Mouse (Mus musculus) forebrain, embryonic 12.5 days (tissue): ENCODE data around the gene Ppard. TPM values are rescaled to one million over a fixed set of nuclear protein-coding genes. Genes with fewer than 3 reads are reported as not detected.
"Not testable (repeated sequence)": the region's sequence is repeated elsewhere in the genome, so short reads cannot be mapped to it uniquely, and the experiment has no call there.

Experiments
- ATAC-seq: fragments of 200-750 bp; cut with Nextera tagmentation; 2 replicates; pipeline ENCODE4 v1.8.0; 2017; ENCODE audit warnings: moderate TSS enrichment; ENCODE audit not compliant: low FRiP score
- H3K27ac ChIP-seq: fragments of 300-500 bp; sonication (generic); 2 replicates; pipeline ENCODE4 v1.5.1; 2016; ENCODE audit warnings: mild to moderate bottlenecking
- H3K27me3 ChIP-seq: fragments of 300-500 bp; sonication (generic); 2 replicates; pipeline ENCODE4 v1.6.1; 2016; ENCODE audit warnings: mild to moderate bottlenecking
- H3K36me3 ChIP-seq: fragments of 300-500 bp; sonication (generic); replicated peaks from 2 replicates; pipeline ENCODE4 v1.6.1; 2016; ENCODE audit warnings: mild to moderate bottlenecking
- H3K4me1 ChIP-seq: fragments of 300-500 bp; sonication (generic); 2 replicates; pipeline ENCODE4 v1.6.1; 2016
- H3K4me2 ChIP-seq: fragments of 300-500 bp; sonication (generic); 2 replicates; pipeline ENCODE4 v1.6.1; 2016; ENCODE audit warnings: mild to moderate bottlenecking, moderate library complexity
- H3K4me3 ChIP-seq: fragments of 300-500 bp; sonication (generic); replicated peaks from 2 replicates; pipeline ENCODE4 v1.5.1; 2016; ENCODE audit warnings: mild to moderate bottlenecking
- H3K9ac ChIP-seq: fragments of 300-500 bp; sonication (generic); 2 replicates; pipeline ENCODE4 v1.6.1; 2016; ENCODE audit warnings: mild to moderate bottlenecking
- H3K9me3 ChIP-seq: fragments of 300-500 bp; sonication (generic); 2 replicates; pipeline ENCODE4 v1.6.1; 2016
- WGBS: fragments of 180-500 bp; shearing (Covaris S2); methylation state at CpG from one replicate; pipeline ENCODE4 v1.1.7; 2016; 5-methylcytosine and 5-hydroxymethylcytosine counted together
- polyA plus RNA-seq: library from polyadenylated mRNA; unstranded; fragments of >200 nt; fragmentation: Nextera tagmentation; extraction: Ambion mirVana; gene quantifications from 2 replicates; pipeline ENCODE4 v1.2.1, GENCODE M21; 2016

Gene Ppard
- polyA plus RNA-seq, 1 experiment from 2014 or later: 1.6 TPM

DNA sequence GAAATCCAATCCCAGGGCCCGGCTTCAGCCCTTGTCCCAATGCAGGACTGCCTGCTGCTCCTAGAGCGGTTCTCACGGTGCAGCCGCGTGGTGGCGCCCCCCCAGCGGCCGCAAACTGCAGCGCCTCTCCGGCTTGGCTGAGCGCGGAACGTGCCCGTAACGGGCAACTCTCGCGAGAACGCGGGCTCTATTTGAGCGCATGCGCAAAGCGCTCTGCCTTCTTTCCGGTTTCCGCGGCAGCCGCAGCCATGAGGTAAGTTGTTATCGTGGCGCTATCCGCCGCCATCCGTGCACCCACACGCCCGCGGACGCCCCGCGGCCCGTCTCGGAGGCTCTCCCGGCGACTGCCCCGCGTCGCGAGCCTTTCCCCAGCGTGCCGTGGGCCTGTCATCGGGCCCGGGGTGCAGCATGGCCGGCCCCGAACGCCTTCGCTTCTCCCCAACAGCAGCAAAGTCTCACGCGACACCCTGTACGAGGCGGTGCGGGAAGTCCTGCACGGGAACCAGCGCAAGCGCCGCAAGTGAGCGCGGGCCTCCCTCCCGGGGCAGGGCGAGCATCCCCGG is 95.9 kb downstream of the Ppard start, which contains the start of gene Rpl10a:
Gene Rpl10a, plus strand, starts transcription at position 106 of the 563 bp plus-strand sequence.
- Histone ChIP-seq H3K9ac (peak within 1 kb of the TSS; percentile 99), H3K4me2 (peak within 1 kb of the TSS; percentile 87), H3K9me3 (peaks cover 6% of the 10 kb centered on the region; the same call in 1 of the 2 replicates), H3K27ac (peak within 1 kb of the TSS; percentile 96), H3K4me3 (peak within 1 kb of the TSS; percentile 90), H3K36me3 (peaks cover 44% of the 10 kb centered on the region), H3K4me1 (peaks cover 27% of the 10 kb centered on the region), H3K27me3 (no peaks in the 10 kb centered on the region)
- WGBS: under 1% methylated on average over 67 of the region's 67 CpGs
- peak; percentile 92 for ATAC-seq

DNA sequence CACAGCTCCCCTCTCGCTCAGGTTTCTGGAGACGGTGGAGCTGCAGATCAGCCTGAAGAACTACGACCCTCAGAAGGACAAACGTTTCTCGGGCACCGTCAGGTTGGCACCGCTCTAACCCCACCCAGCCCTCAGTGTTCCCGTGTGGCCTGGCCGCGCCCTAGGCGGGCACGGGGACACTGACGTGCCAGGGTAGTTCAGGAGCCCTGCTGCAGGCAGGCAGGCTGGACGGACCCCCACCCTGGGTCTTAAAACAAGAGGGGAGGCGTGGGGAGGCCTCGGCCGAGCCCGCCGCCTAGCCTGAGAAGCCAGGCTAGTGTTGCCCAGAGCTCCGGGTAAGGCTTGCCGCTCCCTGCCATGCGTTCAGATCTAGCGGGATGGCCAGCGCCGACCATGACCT is 96.4 kb downstream of the Ppard start:
- peaks cover 41% of the 10 kb centered on the region for H3K36me3 ChIP-seq
- under 1% methylated on average over 25 of the region's 25 CpGs for WGBS

DNA sequence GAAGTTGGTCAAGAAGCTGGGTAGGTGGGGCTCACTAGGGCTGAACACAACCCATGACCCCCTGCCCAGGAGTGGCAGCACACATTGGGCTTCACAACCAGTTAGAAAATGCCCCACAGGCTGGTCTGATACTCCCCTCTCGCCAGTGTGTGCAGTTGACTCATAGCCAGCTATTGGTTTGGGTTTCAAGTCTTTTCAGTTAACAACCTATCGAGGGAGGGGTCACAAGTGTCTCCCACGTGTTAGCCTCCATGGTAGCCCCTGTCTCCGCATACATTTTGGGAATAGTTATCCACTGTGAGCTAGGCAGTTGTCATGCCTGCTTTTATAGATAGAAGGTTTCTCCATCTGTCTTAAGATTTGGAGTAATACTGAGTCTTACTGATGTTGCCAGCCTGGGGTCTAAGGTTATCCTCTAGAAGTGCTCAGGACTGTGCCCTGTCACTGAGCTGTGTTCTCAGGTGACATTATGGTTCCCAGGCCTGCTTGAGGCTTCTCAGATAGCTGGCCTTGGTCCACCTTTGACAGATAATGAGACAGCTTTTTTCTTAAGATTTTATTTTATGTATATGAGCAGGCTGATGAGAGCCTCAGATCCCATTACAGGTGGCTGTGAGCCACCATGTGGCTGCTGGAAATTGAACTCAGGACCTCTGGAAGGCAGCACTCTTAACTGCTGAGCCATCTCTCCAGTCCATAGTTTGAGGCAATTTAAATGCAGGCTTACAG is 97.2 kb downstream of the Ppard start:
- Histone ChIP-seq H3K9ac (peak overlapping the region; percentile 99), H3K4me1 (peaks cover 30% of the 10 kb centered on the region), H3K27ac (peak overlapping the region; percentile 96), H3K4me2 (peak overlapping the region; percentile 87), H3K9me3 (peaks cover under 1% of the 10 kb centered on the region; the same call in 1 of the 2 replicates), H3K27me3 (no peaks in the 10 kb centered on the region), H3K4me3 (peak overlapping the region; percentile 90), H3K36me3 (peaks cover 34% of the 10 kb centered on the region)
- WGBS: 8% methylated on average over 4 of the region's 4 CpGs
- ATAC-seq: no peak

More for the DNA sequence above, 96.4 kb downstream of the Ppard start:
- Histone ChIP-seq H3K9ac (peak overlapping the region; percentile 99), H3K4me3 (peak overlapping the region; percentile 90), H3K9me3 (peaks cover 6% of the 10 kb centered on the region; the same call in 1 of the 2 replicates), H3K27me3 (no peaks in the 10 kb centered on the region), H3K4me1 (peaks cover 30% of the 10 kb centered on the region), H3K27ac (peak overlapping the region; percentile 96), H3K4me2 (peak overlapping the region; percentile 87)
- peak; percentile 9 for ATAC-seq

DNA sequence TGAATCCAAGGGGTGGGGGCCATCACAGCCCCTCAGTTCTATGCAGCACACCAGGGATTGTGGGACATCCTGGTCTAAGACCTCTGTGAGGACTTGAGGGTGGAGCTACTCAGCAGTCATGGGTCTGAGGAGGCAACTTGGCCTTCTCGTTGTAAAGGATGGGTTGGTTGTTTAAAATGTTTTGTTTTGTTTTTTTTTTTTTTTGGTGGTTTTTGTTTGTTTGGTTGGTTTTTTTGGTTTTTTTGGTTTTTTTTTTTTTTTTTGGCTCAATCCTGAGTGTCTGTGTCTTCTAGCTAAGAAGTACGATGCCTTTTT is 97.7 kb downstream of the Ppard start:
- Histone ChIP-seq H3K27me3 (no peaks in the 10 kb centered on the region), H3K4me2 (peak overlapping the region; percentile 87), H3K36me3 (peaks cover 38% of the 10 kb centered on the region), H3K9me3 (no peaks in the 10 kb centered on the region), H3K4me1 (peaks cover 30% of the 10 kb centered on the region), H3K27ac (0 out of 2 replicates have a peak overlapping the region, but pooled peaks have one; percentile 47), H3K4me3 (peak overlapping the region; percentile 90), H3K9ac (peak overlapping the region; percentile 99)
- ATAC-seq: no peak
- 57% methylated on average over 2 of the region's 2 CpGs for WGBS

DNA sequence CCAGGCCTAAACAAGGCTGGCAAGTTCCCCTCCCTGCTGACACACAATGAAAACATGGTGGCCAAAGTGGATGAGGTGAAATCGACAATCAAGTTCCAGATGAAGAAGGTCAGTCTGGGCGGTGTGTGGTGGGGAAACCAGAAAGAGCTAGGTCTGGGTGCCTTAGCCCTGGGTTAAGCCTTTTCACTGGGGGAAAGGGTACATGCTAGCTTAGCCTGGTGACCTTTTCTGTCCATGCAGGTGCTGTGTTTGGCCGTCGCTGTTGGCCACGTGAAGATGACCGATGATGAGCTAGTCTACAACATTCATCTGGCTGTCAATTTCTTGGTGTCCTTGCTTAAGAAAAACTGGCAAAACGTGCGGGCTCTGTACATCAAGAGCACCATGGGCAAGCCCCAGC is 98.1 kb downstream of the Ppard start:
- Histone ChIP-seq H3K36me3 (peaks cover 38% of the 10 kb centered on the region), H3K4me1 (peaks cover 30% of the 10 kb centered on the region)
- H3K9me3 ChIP-seq, H3K4me2 ChIP-seq, H3K4me3 ChIP-seq, ATAC-seq, H3K27me3 ChIP-seq, H3K9ac ChIP-seq, H3K27ac ChIP-seq: not testable (repeated sequence)
- WGBS: 78% methylated on average over 8 of the region's 8 CpGs

DNA sequence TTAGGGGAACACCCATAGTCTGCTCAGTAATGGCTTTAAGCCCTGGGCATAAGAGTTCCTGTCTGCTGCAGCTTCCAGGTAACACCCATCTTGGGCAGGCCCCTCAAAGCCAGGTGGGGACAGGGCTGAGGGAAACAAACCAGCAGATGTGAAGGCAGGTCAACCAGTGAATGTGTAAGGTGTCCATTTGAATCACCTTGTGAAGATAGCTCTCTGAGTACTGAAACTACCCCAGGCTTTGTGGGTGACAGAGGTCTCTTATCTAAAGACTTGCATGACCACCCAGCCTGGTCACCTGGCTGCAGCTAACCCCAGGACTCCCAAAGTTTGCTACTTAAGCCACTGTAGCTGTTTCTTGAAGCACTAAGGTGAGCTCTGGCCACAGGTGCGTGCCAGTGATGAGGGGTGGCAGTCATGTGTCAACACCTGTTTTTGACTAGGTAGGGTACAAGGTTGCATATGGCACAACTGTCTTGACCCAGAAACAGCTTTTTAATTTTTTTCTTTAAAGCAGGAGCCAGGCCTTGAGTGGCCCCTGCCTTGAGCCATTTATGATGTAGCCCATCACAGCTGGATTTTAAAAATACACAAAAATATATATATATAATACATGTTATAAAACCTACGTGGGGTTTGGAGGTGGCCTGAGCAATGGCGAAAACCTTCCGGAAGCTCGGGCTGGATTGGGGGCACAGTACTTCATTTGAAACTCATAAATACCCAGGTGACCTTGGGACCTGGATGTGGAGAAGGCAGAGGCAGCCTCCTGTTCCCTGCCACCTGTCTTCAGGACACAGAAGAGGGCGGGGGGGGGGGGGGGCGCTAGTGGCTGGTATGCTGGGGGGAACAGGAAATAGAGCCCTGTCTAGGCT is 99.0 kb downstream of the Ppard start:
- H3K4me1 ChIP-seq: peaks cover 30% of the 10 kb centered on the region
- H3K4me2 ChIP-seq: no peak overlapping the region
- H3K27me3 ChIP-seq: no peaks in the 10 kb centered on the region
- H3K36me3 ChIP-seq: peaks cover 36% of the 10 kb centered on the region
- no peaks in the 10 kb centered on the region for H3K9me3 ChIP-seq
- no peak for ATAC-seq
- no peak overlapping the region for H3K4me3 ChIP-seq
- 41% methylated on average over 5 of the region's 7 CpGs for WGBS
- H3K27ac ChIP-seq: peak overlapping the region; percentile 25; the same call in 1 of the 2 replicates
- no peak overlapping the region for H3K9ac ChIP-seq

DNA sequence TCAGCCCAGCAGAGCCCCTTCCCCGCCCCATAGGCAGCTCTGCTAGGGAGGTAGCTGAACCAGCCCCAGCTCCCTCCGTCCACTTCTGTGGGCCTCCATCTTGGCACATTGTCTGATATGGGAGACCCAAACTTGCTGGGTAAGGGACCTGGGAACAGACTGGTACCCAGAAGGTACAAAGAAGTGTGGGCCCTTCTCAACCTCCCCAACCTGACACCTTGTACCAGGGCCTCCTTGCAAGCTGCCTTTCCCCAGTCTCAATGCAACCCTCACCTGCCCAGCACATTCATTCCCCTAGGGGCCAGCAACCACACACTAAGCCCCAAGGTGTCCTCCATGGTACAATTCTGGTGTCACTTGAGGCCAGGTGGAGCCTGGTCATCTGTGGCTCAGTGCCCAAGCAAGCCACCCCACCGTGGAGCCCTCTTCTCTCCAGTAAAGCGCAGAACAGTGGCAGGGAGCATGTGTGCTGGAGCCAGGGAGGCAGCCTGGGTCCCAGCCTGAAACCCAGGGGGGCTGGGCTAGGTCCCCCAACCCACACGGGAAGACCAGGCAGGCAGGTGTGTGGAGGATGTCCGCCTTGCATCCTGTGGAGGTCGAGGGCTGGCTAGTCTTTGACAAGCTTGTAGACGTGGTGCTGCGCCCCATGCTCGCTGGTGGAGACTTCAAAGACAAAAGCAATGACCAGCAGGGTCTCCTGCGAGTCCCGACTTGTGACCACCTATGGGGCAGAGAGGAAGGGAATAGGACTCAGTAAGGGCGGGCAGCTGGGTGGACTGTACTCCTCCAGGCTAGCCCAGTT is 99.8 kb downstream of the Ppard start:
- ATAC-seq: no peak
- Histone ChIP-seq H3K9me3 (no peaks in the 10 kb centered on the region), H3K27me3 (no peaks in the 10 kb centered on the region), H3K27ac (peak overlapping the region; percentile 25; the same call in 1 of the 2 replicates), H3K9ac (no peak overlapping the region), H3K4me1 (peaks cover 30% of the 10 kb centered on the region), H3K4me3 (no peak overlapping the region), H3K36me3 (peaks cover 35% of the 10 kb centered on the region), H3K4me2 (no peak overlapping the region)
- 49% methylated on average over 13 of the region's 13 CpGs for WGBS

DNA sequence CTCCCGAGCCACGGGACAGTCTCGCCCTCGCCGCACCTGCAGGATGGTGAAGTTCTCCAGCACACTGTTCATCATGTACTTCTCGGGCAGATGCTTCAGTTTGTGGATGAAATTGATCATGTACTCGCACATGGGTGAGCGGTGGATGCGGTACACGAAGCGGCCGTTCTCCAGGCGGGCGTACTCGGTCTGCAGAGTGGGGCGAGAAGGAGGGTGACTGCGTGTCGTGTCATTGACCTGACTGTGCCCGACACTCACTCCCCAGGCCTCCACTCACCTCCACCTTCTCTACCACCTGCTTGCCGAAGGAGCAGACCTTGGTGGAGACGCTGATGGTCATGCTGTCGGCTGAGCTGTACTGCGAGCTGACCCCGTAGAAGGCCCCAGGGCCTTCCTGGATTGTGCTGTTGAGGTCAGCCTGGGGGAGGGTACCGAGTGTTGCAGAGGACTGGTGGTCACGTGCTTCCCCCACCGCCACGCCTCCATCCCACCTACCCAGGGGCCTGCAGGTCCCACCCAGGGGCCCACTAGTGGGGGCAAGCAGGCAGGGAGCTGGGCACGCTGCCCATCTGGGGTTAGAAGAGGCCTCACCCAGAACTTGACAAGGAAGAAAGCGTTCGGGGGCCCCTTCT is 100.5 kb downstream of the Ppard start:
- Histone ChIP-seq H3K4me1 (peaks cover 23% of the 10 kb centered on the region), H3K9me3 (no peaks in the 10 kb centered on the region), H3K27me3 (no peaks in the 10 kb centered on the region), H3K4me3 (no peak overlapping the region), H3K9ac (no peak overlapping the region), H3K4me2 (no peak overlapping the region), H3K27ac (peak overlapping the region; percentile 36; the same call in 1 of the 2 replicates), H3K36me3 (peaks cover 35% of the 10 kb centered on the region)
- no peak for ATAC-seq
- WGBS: 58% methylated on average over 31 of the region's 31 CpGs

DNA sequence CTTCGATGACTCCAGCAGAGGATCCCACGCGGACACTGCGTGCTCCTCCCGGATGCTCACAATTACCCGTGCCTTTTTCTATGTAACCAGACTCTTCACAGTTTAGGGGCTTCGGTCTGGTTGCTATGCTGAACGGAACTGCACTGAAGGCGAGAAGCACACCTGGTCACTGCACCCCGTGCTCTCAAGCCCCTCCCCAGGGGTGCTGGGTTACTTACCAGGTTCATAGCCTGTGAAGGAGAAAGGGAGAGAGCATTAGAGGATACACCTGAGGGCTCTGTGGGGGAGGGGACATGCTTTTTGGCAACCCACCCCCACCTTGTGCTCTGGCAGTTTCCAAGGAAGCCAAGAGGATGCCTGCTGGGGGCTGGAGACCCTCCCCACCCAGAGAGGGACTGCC is 102.8 kb downstream of the Ppard start:
- Histone ChIP-seq H3K9me3 (no peaks in the 10 kb centered on the region), H3K36me3 (peaks cover 33% of the 10 kb centered on the region), H3K4me3 (no peak overlapping the region), H3K27me3 (no peaks in the 10 kb centered on the region), H3K4me2 (no peak overlapping the region), H3K9ac (no peak overlapping the region), H3K4me1 (peaks cover 9% of the 10 kb centered on the region), H3K27ac (no peak overlapping the region)
- 79% methylated on average over 10 of the region's 10 CpGs for WGBS
- ATAC-seq: no peak

DNA sequence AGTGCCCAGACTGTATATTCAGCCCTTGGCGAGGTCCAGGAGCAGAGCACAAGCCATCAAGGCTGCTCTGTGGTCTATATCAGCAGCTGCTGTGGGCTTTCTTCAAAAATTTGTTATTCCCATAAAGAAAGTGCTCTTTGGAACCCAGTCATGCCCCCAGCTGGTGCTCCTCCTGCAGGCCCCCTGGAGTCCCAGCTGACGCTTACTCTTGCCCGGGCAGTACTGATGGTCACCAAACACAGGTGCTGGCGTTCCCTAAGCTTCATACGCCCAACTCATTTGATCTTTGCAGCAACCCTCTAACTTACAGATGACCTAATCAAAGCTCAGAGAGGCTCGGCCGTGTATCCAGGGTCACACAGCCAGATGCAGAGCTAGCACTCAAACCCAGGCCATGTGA is 105.0 kb downstream of the Ppard start:
- no peaks in the 10 kb centered on the region for H3K27me3 ChIP-seq
- H3K9ac ChIP-seq: no peak overlapping the region
- H3K27ac ChIP-seq: no peak overlapping the region
- WGBS: 91% methylated on average over 7 of the region's 7 CpGs
- peaks cover 20% of the 10 kb centered on the region for H3K36me3 ChIP-seq
- H3K4me3 ChIP-seq: no peak overlapping the region
- ATAC-seq: no peak
- no peak overlapping the region for H3K4me2 ChIP-seq
- H3K9me3 ChIP-seq: no peaks in the 10 kb centered on the region
- H3K4me1 ChIP-seq: peaks cover 22% of the 10 kb centered on the region

DNA sequence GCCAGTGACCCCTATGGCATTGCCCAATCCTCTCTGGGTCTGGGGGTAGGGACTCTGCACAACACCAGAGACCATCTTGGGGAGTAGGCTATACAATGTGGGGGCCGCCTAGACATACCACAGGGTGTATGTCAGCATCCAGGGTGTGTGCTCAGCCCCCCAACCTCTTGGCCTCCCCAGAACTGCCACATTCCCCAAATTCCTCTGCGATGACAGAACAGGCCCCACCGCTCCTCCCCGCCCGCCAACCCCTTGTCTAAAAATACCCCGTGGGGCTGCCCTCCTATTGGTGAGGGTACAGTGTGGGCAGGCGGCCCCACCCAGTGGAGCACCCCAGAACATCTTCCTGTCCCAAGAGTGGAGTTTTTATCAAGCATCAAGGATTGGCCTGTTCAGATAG is 108.1 kb downstream of the Ppard start:
- H3K27ac ChIP-seq: 0 out of 2 replicates have a peak overlapping the region, but pooled peaks have one; percentile 51
- 75% methylated on average over 7 of the region's 7 CpGs for WGBS
- ATAC-seq: no peak; the same call in 1 of the 2 replicates

More for the DNA sequence above, 108.1 kb downstream of the Ppard start:
- Histone ChIP-seq H3K36me3 (peaks cover 14% of the 10 kb centered on the region), H3K9ac (peak overlapping the region; percentile 54), H3K4me2 (peak overlapping the region; percentile 55), H3K27me3 (0 out of 2 replicates have a peak, but pooled peaks cover 13% of the 10 kb centered on the region), H3K4me1 (peaks cover 23% of the 10 kb centered on the region), H3K9me3 (no peaks in the 10 kb centered on the region), H3K4me3 (no peak overlapping the region)
